Mouse (Mus musculus) embryonic facial prominence, embryonic 14.5 days (tissue): ENCODE results near the gene Gstm3. TPM values are rescaled to one million over a fixed set of nuclear protein-coding genes. Genes with fewer than 3 reads are reported as not detected.
"Not testable (repeated sequence)": the region's sequence is repeated elsewhere in the genome, so short reads cannot be mapped to it uniquely, and the experiment has no call there.

ENCODE experiments used
- ATAC-seq: fragments of 200-750 bp; cut with Nextera tagmentation; 2 replicates; pipeline ENCODE4 v1.8.0; 2017; ENCODE audit warnings: low read depth, moderate number of reproducible peaks, moderate TSS enrichment
- DNase-seq: peaks from one replicate; pipeline ENCODE4 v3.0.0-alpha.2; 2015; ENCODE audit warnings: low spot score
- H3K27ac ChIP-seq: fragments of 300-500 bp; sonication (generic); replicated peaks from 2 replicates; pipeline ENCODE4 v1.5.1; 2014; ENCODE audit warnings: low read depth, mild to moderate bottlenecking, low read length, moderate library complexity
- H3K27me3 ChIP-seq: fragments of 300-500 bp; sonication (generic); replicated peaks from 2 replicates; pipeline ENCODE4 v1.6.1; 2014; ENCODE audit warnings: low read length; ENCODE audit not compliant: control insufficient read depth, insufficient read depth
- H3K36me3 ChIP-seq: fragments of 300-500 bp; sonication (generic); 2 replicates; pipeline ENCODE4 v1.6.1; 2014; ENCODE audit warnings: low read length, mixed read lengths; ENCODE audit not compliant: control insufficient read depth, insufficient read depth
- H3K4me1 ChIP-seq: fragments of 300-500 bp; sonication (generic); 2 replicates; pipeline ENCODE4 v1.6.1; 2014; ENCODE audit warnings: antibody characterized with exemption, low read length; ENCODE audit not compliant: control insufficient read depth, insufficient read depth
- H3K4me2 ChIP-seq: fragments of 300-500 bp; sonication (generic); 2 replicates; pipeline ENCODE4 v1.6.1; 2014; ENCODE audit warnings: low read depth, mild to moderate bottlenecking, low read length, moderate library complexity, mixed read lengths
- H3K4me3 ChIP-seq: fragments of 300-500 bp; sonication (generic); 2 replicates; pipeline ENCODE4 v1.5.1; 2014; ENCODE audit warnings: low read depth, mild to moderate bottlenecking, low read length
- H3K9ac ChIP-seq: fragments of 300-500 bp; sonication (generic); 2 replicates; pipeline ENCODE4 v1.6.1; 2014; ENCODE audit warnings: low read depth, mild to moderate bottlenecking, low read length, moderate library complexity, mixed read lengths
- H3K9me3 ChIP-seq: fragments of 300-500 bp; sonication (generic); 2 replicates; pipeline ENCODE4 v1.6.1; 2016; ENCODE audit warnings: low read length; ENCODE audit not compliant: control insufficient read depth
- WGBS: fragments of 180-500 bp; shearing (Covaris S2); extraction: QIAGEN DNeasy Blood & Tissue Kit; methylation state at CpG from one replicate; pipeline ENCODE4 v1.1.7; 2014; 5-methylcytosine and 5-hydroxymethylcytosine counted together
- polyA plus RNA-seq: library from polyadenylated mRNA; unstranded; fragments of >200 nt; fragmentation: Nextera tagmentation; extraction: Ambion mirVana; gene quantifications from 2 replicates; pipeline ENCODE4 v1.2.1, GENCODE M21; 2014

The Gstm3 gene
- polyA plus RNA-seq, 1 experiment from 2014 or later = 0.17 TPM

DNA sequence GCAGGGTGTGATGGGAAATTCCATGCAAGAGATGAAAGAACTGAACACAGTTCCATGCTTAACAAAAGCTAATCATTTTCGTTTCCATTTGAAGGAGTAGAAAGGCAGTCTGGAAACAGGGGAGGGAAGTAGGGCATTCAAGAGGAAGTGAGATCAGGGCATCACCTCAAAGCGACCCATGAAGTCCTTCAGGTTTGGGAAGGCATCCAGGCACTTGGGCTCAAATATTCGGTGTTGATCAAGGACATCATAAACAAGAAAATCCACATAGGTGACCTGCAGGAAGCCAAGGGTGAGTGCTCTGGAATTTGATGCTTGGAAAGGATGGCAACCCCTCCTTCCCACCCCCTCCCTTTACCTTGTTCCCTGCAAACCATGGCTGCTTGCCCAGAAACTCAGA, 14.7 kb upstream of the Gstm3 start:
- no peak overlapping the region for H3K9ac ChIP-seq
- 0 out of 2 replicates have a peak, but pooled peaks cover 6% of the 10 kb centered on the region for H3K4me1 ChIP-seq
- DNase-seq (peak; percentile 13), ATAC-seq (no peak)
- 60% methylated on average over 3 of the region's 3 CpGs for WGBS
- no peaks in the 10 kb centered on the region for H3K36me3 ChIP-seq
- no peak overlapping the region for H3K27ac ChIP-seq
- H3K27me3 ChIP-seq = no peaks in the 10 kb centered on the region
- H3K4me3 ChIP-seq = no peak overlapping the region
- H3K4me2 ChIP-seq = no peak overlapping the region
- no peaks in the 10 kb centered on the region for H3K9me3 ChIP-seq

DNA sequence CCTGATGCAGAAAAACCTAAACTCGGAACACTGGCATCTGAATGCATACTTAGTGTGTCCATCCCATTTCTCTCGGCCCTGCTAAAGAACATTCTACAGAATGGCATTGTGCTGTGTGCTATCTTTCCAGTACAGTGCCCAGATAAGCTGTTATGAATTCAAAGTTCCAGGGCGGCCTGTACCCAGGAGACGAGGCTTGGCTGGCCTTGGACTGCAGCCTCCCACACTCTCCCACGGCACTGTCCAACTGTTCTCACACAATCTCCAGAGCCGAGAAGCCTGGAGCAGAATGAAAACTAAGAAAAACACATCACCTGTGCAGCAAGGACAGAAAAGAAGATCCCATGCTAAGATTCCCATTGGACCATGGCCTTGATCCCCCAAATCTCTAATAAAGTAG, 13.6 kb upstream of the Gstm3 start:
- H3K36me3 ChIP-seq = no peaks in the 10 kb centered on the region
- no peak overlapping the region for H3K4me2 ChIP-seq
- H3K27me3 ChIP-seq = no peaks in the 10 kb centered on the region
- H3K4me3 ChIP-seq = no peak overlapping the region
- 85% methylated on average over 6 of the region's 6 CpGs for WGBS
- ATAC-seq = no peak
- no peaks in the 10 kb centered on the region for H3K9me3 ChIP-seq
- no peak overlapping the region for H3K9ac ChIP-seq
- no peak overlapping the region for H3K27ac ChIP-seq
- H3K4me1 ChIP-seq = 0 out of 2 replicates have a peak, but pooled peaks cover 6% of the 10 kb centered on the region
- DNase-seq = no peak

DNA sequence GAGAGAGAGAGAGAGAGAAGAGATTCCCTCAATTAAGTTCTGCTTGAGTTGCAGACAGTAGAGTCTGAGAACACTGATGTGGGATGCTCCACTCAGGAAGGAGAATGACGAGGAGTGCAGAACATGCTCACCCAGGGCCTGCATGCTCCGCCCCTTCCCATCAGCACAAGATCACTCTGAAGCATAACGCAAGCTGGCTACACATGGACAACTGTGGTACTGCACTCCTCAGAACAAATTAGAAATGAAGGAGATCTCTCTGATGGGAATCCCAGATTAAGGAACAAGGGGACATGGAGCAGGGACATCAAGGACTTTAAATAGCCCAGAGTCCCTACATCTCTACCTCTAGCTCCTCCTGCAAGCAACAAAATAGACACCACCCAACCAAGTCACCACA, 12.2 kb upstream of the Gstm3 start:
- H3K4me1 ChIP-seq = 0 out of 2 replicates have a peak, but pooled peaks cover 4% of the 10 kb centered on the region
- H3K36me3 ChIP-seq = no peaks in the 10 kb centered on the region
- WGBS = 66% methylated on average over 3 of the region's 3 CpGs
- ATAC-seq (no peak), DNase-seq (no peak)
- H3K9ac ChIP-seq = no peak overlapping the region
- no peaks in the 10 kb centered on the region for H3K27me3 ChIP-seq
- H3K27ac ChIP-seq = no peak overlapping the region
- H3K4me2 ChIP-seq = no peak overlapping the region
- no peaks in the 10 kb centered on the region for H3K9me3 ChIP-seq
- H3K4me3 ChIP-seq = no peak overlapping the region

DNA sequence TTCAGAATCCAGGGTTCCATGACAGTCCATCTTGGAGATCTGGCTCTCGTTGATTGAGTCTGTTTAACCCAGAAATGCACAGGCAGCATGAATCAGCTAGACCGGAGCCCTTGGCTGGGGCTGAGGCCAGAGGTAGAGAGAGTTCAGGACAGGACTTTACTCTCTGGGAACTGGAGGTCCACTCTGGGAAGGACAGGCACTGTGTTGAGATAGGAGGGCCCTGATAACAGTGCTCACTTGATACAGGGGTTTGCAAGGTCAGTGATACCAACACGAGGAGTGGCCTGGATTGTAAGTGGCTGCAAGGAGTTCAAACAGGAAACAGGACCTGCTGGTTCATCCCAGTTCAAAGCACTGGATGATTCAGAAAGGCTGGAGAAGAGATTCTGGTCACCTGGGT, 8.6 kb upstream of the Gstm3 start:
- no peak overlapping the region for H3K27ac ChIP-seq
- DNase-seq (no peak), ATAC-seq (no peak)
- no peaks in the 10 kb centered on the region for H3K36me3 ChIP-seq
- 82% methylated on average over 3 of the region's 3 CpGs for WGBS
- no peak overlapping the region for H3K4me3 ChIP-seq
- no peaks in the 10 kb centered on the region for H3K9me3 ChIP-seq
- H3K4me2 ChIP-seq = no peak overlapping the region
- no peak overlapping the region for H3K9ac ChIP-seq
- no peaks in the 10 kb centered on the region for H3K27me3 ChIP-seq
- no peaks in the 10 kb centered on the region for H3K4me1 ChIP-seq

DNA sequence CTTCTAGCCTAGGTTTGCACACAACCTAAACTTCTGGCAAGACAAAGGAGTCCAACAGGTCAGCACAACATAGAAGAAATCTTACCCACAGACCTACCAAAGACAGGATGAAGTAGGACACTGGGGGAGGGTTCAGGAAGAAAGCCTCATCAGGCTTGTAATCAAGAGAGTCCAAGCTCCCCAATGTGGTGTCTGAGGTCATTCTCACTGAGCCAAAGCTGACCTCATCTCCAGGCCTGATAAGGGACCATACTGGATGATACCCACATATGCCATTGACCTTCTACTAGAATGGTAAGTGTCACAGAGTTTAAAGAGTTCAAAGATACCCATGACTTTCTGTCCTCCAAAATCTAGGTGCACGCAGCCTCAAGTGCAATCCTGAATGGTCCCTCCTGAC, 5.2 kb upstream of the Gstm3 start:
- ATAC-seq = no peak
- no peaks in the 10 kb centered on the region for H3K9me3 ChIP-seq
- no peak overlapping the region for H3K27ac ChIP-seq
- no peaks in the 10 kb centered on the region for H3K36me3 ChIP-seq
- DNase-seq = no peak
- no peak overlapping the region for H3K9ac ChIP-seq
- no peaks in the 10 kb centered on the region for H3K27me3 ChIP-seq
- no peak overlapping the region for H3K4me3 ChIP-seq
- H3K4me2 ChIP-seq = no peak overlapping the region
- H3K4me1 ChIP-seq = no peaks in the 10 kb centered on the region
- 82% methylated on average over 1 of the region's 1 CpGs for WGBS

DNA sequence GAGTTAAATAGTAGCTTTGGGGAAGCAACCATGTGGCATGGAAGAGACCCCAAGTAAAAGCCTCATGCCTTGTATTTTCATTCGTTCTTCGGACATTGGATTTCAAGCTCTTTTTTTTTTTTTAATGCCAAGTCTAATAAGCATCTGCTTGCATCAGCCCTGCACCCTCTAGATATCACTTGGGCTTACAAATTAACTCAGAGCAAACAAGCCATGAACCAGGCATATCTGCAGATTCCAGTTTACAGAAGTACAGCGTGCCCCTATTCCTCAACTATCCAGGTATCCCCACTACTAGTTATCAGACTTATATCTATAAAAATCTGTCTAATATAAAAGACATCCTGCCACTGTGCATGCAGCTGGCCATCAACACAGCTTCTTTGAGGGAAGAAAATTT, 3.0 kb upstream of the Gstm3 start:
- DNase-seq = no peak
- Histone ChIP-seq H3K36me3 (no peaks in the 10 kb centered on the region), H3K4me3 (no peak overlapping the region), H3K27ac (no peak overlapping the region), H3K4me2 (no peak overlapping the region), H3K4me1 (no peaks in the 10 kb centered on the region), H3K27me3 (no peaks in the 10 kb centered on the region), H3K9me3 (no peaks in the 10 kb centered on the region), H3K9ac (no peak overlapping the region)
- 87% methylated on average over 3 of the region's 3 CpGs for WGBS
- no peak for ATAC-seq

DNA sequence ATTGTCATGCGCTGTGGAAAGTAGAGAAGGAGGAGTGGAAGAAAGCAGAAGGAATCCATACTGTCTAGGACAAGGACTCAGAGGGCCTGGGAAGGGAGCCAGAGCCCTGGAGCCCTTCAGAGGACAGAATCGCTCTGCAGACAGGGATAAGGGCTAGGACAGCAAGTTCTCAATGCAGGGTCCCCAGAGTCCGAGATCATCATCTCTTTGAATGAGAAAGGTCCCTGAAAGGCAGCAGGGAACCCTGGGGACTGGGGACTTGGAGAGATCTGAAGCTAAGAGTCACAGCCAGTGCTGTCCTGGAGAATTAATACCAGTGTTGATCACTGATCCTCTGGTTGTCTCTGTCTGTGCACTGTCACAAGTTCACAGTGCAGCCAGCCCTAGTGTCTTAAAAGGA, 2.0 kb upstream of the Gstm3 start:
- DNase-seq, ATAC-seq: not testable (repeated sequence)
- 52% methylated on average over 3 of the region's 3 CpGs for WGBS

DNA sequence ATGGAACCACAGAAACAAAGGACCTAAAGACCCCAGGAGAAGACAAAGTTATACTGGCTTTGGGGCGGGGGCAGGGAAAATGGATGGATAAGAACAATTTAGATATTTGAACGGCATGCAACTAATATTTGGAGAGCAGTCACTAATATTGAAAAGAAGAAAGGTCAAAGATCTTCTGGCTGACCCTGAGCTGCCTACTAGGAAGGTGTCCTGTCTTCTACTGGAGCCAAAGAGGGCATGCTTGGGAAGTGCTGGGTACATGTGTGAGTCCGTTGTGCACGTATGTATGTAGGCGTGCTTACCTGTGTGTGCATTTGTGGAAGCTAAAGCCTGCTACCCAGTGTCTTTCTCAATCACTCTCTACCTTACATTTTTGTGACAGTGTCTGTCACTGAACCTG, 2.5 kb downstream of the Gstm3 start:
- Histone ChIP-seq H3K9me3 (no peaks in the 10 kb centered on the region), H3K4me3 (no peak overlapping the region), H3K4me1 (no peaks in the 10 kb centered on the region), H3K9ac (no peak overlapping the region), H3K4me2 (no peak overlapping the region), H3K27ac (no peak overlapping the region), H3K27me3 (no peaks in the 10 kb centered on the region), H3K36me3 (no peaks in the 10 kb centered on the region)
- 94% methylated on average over 5 of the region's 5 CpGs for WGBS
- ATAC-seq (no peak), DNase-seq (no peak)

More for the DNA sequence above, 2.0 kb upstream of the Gstm3 start:
- not testable (repeated sequence) for H3K4me2 ChIP-seq, H3K4me1 ChIP-seq, H3K27me3 ChIP-seq, H3K9me3 ChIP-seq, H3K27ac ChIP-seq, H3K36me3 ChIP-seq, H3K4me3 ChIP-seq, H3K9ac ChIP-seq

DNA sequence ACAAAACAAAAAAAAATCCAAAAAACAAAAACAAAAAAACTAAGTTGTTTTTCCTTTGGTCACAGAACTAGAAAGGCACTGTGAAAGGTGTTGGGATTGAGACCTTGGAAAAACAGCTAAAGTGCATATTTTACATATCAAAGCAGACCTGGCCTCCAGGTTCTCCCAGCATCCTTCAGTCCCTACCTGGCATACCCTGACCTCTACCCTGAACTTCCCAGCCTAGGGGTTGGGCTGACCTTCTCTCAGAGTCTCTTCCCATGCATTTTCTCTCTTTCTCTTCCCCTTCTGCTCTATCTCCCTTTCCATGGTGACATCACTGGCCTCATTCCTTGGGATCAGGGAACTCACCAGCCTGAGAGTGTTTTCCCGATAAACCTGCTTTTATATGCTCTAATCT, 3.5 kb downstream of the Gstm3 start:
- no peaks in the 10 kb centered on the region for H3K27me3 ChIP-seq
- no peak overlapping the region for H3K27ac ChIP-seq
- 64% methylated on average over 1 of the region's 1 CpGs for WGBS
- H3K4me1 ChIP-seq = no peaks in the 10 kb centered on the region
- no peak overlapping the region for H3K4me2 ChIP-seq
- no peaks in the 10 kb centered on the region for H3K9me3 ChIP-seq
- DNase-seq (no peak), ATAC-seq (no peak)
- H3K36me3 ChIP-seq = no peaks in the 10 kb centered on the region
- H3K9ac ChIP-seq = no peak overlapping the region
- no peak overlapping the region for H3K4me3 ChIP-seq
